Mouse (Mus musculus): ENCODE results near the gene Fam240a.

GRCm38 (mm10) chr9:110960230-110961149 lies 43.8 kb upstream of the Fam240a start:
- TF ChIP-seq CTCF (IDR thresholded peaks at IDR 0.05; ENCODE audit: low read depth, low read length) (no peak), GATA1 (IDR thresholded peaks at IDR 0.05; ENCODE audit: borderline replicate concordance, low read length) (no peak), GATA2 (IDR thresholded peaks at IDR 0.05; ENCODE audit: borderline replicate concordance, low read depth, low read length) (no peak), TAL1 (conservative IDR thresholded peaks at IDR 0.05; ENCODE audit: low read depth, low read length) (no peak), POLR2AphosphoS5 (IDR thresholded peaks at IDR 0.05; ENCODE audit: insufficient replicate concordance, low read depth, low read length) (no peak)
